Mouse (Mus musculus) adrenal gland, postnatal 10 days (tissue): Measurements from ENCODE around the gene Nsun4. TPM values are rescaled to one million over a fixed set of nuclear protein-coding genes. Genes with fewer than 3 reads are reported as not detected.

Experiments used
- DNase-seq: peaks from one replicate; pipeline ENCODE4 v3.0.0; 2021; ENCODE audit warnings: mixed read lengths
- long read RNA-seq, 2 experiments: library from polyadenylated mRNA; stranded (forward); transcript quantifications; one replicate each; pipeline ENCODE4 v2.0.0; 2021
- total RNA-seq, 2 experiments: library from RNA; stranded (reverse); gene quantifications; 2 replicates each; pipeline ENCODE4 v1.2.3; 2021

Nsun4 gene
- total RNA-seq, result 10 to 100 TPM; 24.1 to 28.4 TPM
- long read RNA-seq, experiment 1, transcript Nsun4-202 (6 exons, 2,439 nt), result major isoform, 39 of 55 reads
- long read RNA-seq, experiment 1, partial matches to known transcripts, result 2 of 55 reads
- long read RNA-seq, experiment 1, other reads (novel, unspliced or antisense), result 14 of 55 reads
- long read RNA-seq, experiment 2, transcript Nsun4-202 (6 exons, 2,439 nt), result major isoform, 26 of 26 reads
- long read RNA-seq, experiment 2, partial matches to known transcripts, result 0 of 26 reads
- long read RNA-seq, experiment 2, other reads (novel, unspliced or antisense), result 0 of 26 reads

- peak; percentile 93 for DNase-seq
Measured at GRCm38 (mm10) chr4:116053399-116053961, at the start of gene Nsun4. Nsun4 (minus strand) TSS chr4:116053876.

- no peak for DNase-seq
Measured at GRCm38 (mm10) chr4:116100959-116101358, 47.3 kb upstream of the Nsun4 start.

GRCm38 (mm10) chr4:116097211-116097610 is 43.5 kb upstream of the Nsun4 start:
- no peak for DNase-seq

GRCm38 (mm10) chr4:116096291-116096690 is 42.6 kb upstream of the Nsun4 start:
- DNase-seq, result no peak

- DNase-seq, result no peak
Measured at GRCm38 (mm10) chr4:116088510-116089249, 35.0 kb upstream of the Nsun4 start.

- DNase-seq, result peak; percentile 25
Measured at GRCm38 (mm10) chr4:116077240-116078095, 23.8 kb upstream of the Nsun4 start.

- DNase-seq, result peak; percentile 70
Measured at GRCm38 (mm10) chr4:116076369-116077231, 22.9 kb upstream of the Nsun4 start.

GRCm38 (mm10) chr4:116075631-116076368 is 22.1 kb upstream of the Nsun4 start:
- peak; percentile 82 for DNase-seq

GRCm38 (mm10) chr4:116074861-116075620 is 21.4 kb upstream of the Nsun4 start, which contains the start of the genes Uqcrh and Lrrc41:
Uqcrh (minus strand) TSS chr4:116075071.
Lrrc41 (plus strand) TSS chr4:116075269.
- DNase-seq, result peak; percentile 97

GRCm38 (mm10) chr4:116074145-116074675 is 20.5 kb upstream of the Nsun4 start:
- no peak for DNase-seq

- no peak for DNase-seq
Measured at GRCm38 (mm10) chr4:116073146-116073545, 19.5 kb upstream of the Nsun4 start.

- DNase-seq, result no peak
Measured at GRCm38 (mm10) chr4:116070116-116070515, 16.4 kb upstream of the Nsun4 start.

- no peak for DNase-seq
Measured at GRCm38 (mm10) chr4:116063855-116064254, 10.2 kb upstream of the Nsun4 start.

- no peak for DNase-seq
Measured at GRCm38 (mm10) chr4:116059012-116059726, 5.5 kb upstream of the Nsun4 start.

- no peak for DNase-seq
Measured at GRCm38 (mm10) chr4:116057559-116057958, 3.9 kb upstream of the Nsun4 start.

- DNase-seq, result peak; percentile 59
Measured at GRCm38 (mm10) chr4:116052526-116053293, 966 bp downstream of the Nsun4 start.

GRCm38 (mm10) chr4:116049211-116049610 is 4.5 kb downstream of the Nsun4 start:
- no peak for DNase-seq
